In the genomic region with DNA sequence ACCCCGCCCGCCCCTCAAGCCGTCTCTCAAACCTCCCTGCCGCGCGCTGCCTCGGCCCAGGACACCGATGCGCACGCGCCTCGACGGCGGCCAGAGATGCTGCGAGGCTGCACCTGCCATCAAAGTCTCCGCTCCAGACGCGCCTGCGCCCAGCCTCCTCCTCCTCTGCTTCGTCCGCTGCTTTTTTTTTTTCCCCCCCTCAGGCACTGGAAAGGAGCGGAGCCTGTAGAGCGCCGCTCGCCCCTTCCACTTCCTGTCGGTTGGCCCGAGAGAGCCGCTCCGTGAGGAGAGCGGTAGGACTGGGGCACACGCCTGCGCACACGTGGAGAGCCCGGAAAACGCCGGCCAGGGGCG, we compare ENCODE assay signal across 8 mouse cellular contexts. TPM values are rescaled to one million over a fixed set of nuclear protein-coding genes. Genes with fewer than 3 reads are reported as not detected.
A peak's percentile ranks its signal among the peaks of the same experiment; 100 is the strongest.
DNase-seq lines count a peak whose midpoint lies in the region; ATAC-seq and TF ChIP-seq lines count a peak whose summit lies in the region.

No protein-coding gene starts in this region.

- no peaks in the 10 kb centered on the region for H3K9me3 ChIP-seq in hindbrain, embryonic 10.5 days
- no peaks in the 10 kb centered on the region for H3K9me3 ChIP-seq in limb, embryonic 12.5 days
- H3K9me3 ChIP-seq in neural tube, embryonic 14.5 days (ENCODE audit: control insufficient read depth, low read length): no peaks in the 10 kb centered on the region

- no peaks in the 10 kb centered on the region for H3K36me3 ChIP-seq in hindbrain, embryonic 10.5 days
- H3K36me3 ChIP-seq in limb, embryonic 12.5 days: no peaks in the 10 kb centered on the region
- H3K36me3 ChIP-seq in neural tube, embryonic 14.5 days (ENCODE audit: control insufficient read depth, insufficient read depth, low read length): no peaks in the 10 kb centered on the region

- WGBS in hindbrain, embryonic 10.5 days: under 1% methylated on average over 36 of the region's 37 CpGs
- WGBS in limb, embryonic 12.5 days: under 1% methylated on average over 27 of the region's 37 CpGs
- WGBS in neural tube, embryonic 14.5 days: under 1% methylated on average over 33 of the region's 37 CpGs

- H3K4me2 ChIP-seq in limb, embryonic 12.5 days: peak overlapping the region; percentile 96
- H3K4me2 ChIP-seq in neural tube, embryonic 14.5 days (ENCODE audit: low read depth, low read length): peak overlapping the region; percentile 72

- no peak overlapping the region for H3K27ac ChIP-seq in layer of hippocampus, adult 2 months
- peak overlapping the region; percentile 81 for H3K27ac ChIP-seq in hindbrain, embryonic 10.5 days
- H3K27ac ChIP-seq in limb, embryonic 12.5 days: no peak overlapping the region
- H3K27ac ChIP-seq in neural tube, embryonic 14.5 days (ENCODE audit: low read depth, low read length): no peak overlapping the region

- H3K27me3 ChIP-seq in hindbrain, embryonic 10.5 days (ENCODE audit: insufficient read depth, poor library complexity, severe bottlenecking): peaks cover 47% of the 10 kb centered on the region
- peaks cover 40% of the 10 kb centered on the region for H3K27me3 ChIP-seq in limb, embryonic 12.5 days
- H3K27me3 ChIP-seq in neural tube, embryonic 14.5 days (ENCODE audit: control insufficient read depth, insufficient read depth, low read length): no peaks in the 10 kb centered on the region

- peak; percentile 6 to 18 for DNase-seq in layer of hippocampus, adult 2 months (ENCODE audit: low spot score in 2 of 2)
- no peak for DNase-seq in layer of hippocampus, adult 11-12 months (ENCODE audit: low spot score)
- DNase-seq in embryo, embryonic 11 days: peak; percentile 79
- DNase-seq in hindbrain, embryonic 10.5 days (ENCODE audit: low spot score): peak; percentile 66
- no peak for DNase-seq in urinary bladder, postnatal 36 days (ENCODE audit: low spot score in 2 of 2)

- TF ChIP-seq CTCF in layer of hippocampus, adult 2 months (conservative IDR thresholded peaks at IDR 0.05): no peak

- peak overlapping the region; percentile 48; the same call in 1 of the 2 replicates for H3K9ac ChIP-seq in limb, embryonic 12.5 days (replicated peaks)
- H3K9ac ChIP-seq in neural tube, embryonic 14.5 days (replicated peaks; ENCODE audit: low read depth, low read length): peak overlapping the region; percentile 51; the same call in 1 of the 2 replicates

- peak; percentile 39; the same call in 1 of the 2 replicates for ATAC-seq in limb, embryonic 12.5 days (ENCODE audit: insufficient number of reproducible peaks, insufficient read depth, low FRiP score, low TSS enrichment, low read depth)
- peak; percentile 87 for ATAC-seq in neural tube, embryonic 14.5 days (ENCODE audit: low read depth)
- ATAC-seq in activated CD4-positive, CD25-positive, alpha-beta regulatory T cell, adult 4 months: no peak

- H3K4me3 ChIP-seq in layer of hippocampus, adult 2 months: peak overlapping the region; percentile 60
- peak overlapping the region; percentile 75 for H3K4me3 ChIP-seq in hindbrain, embryonic 10.5 days
- H3K4me3 ChIP-seq in limb, embryonic 12.5 days (replicated peaks): peak overlapping the region; percentile 61
- peak overlapping the region; percentile 72 for H3K4me3 ChIP-seq in neural tube, embryonic 14.5 days (ENCODE audit: low read depth, low read length)

- H3K4me1 ChIP-seq in hindbrain, embryonic 10.5 days (replicated peaks): peaks cover 16% of the 10 kb centered on the region
- H3K4me1 ChIP-seq in limb, embryonic 12.5 days (replicated peaks): peaks cover 13% of the 10 kb centered on the region; the same call in 1 of the 2 replicates
- H3K4me1 ChIP-seq in neural tube, embryonic 14.5 days (ENCODE audit: control insufficient read depth, insufficient read depth, low read length): 0 out of 2 replicates have a peak, but pooled peaks cover 6% of the 10 kb centered on the region

RNA-seq across cellular contexts. Expression of gene Ugt8a, which starts 0.3 kb away (rescaled TPM):
- total RNA-seq in layer of hippocampus, adult 2 months (2021): 10 to 100 TPM; 27.5 to 28.5 TPM
- 2.3 and 3.0 TPM in 2 replicates for polyA plus RNA-seq in hindbrain, embryonic 10.5 days (2016; fragmentation: Nextera tagmentation; extraction: Ambion mirVana)
- 0.28 and 0.65 TPM in 2 replicates for polyA plus RNA-seq in limb, embryonic 12.5 days (2016; fragmentation: Nextera tagmentation; extraction: Ambion mirVana)
- 6.8 and 6.9 TPM in 2 replicates for polyA plus RNA-seq in neural tube, embryonic 14.5 days (2014; fragmentation: Nextera tagmentation; extraction: Ambion mirVana)
- not detected for polyA plus RNA-seq in activated CD4-positive, CD25-positive, alpha-beta regulatory T cell, adult 4 months (2017; shearing (Covaris generic))

Comparison
In these comparisons a context has a peak if more than half of its experiments do, and no peak if none do; other contexts are left out.
1. DNase-seq: peak in layer of hippocampus, adult 2 months (2 of 2), embryo, embryonic 11 days (single experiment) and hindbrain, embryonic 10.5 days (single experiment); none in layer of hippocampus, adult 11-12 months (single experiment) and urinary bladder, postnatal 36 days (0 of 2).
2. Peak in every context shown above with its lines, with median percentiles within 50 percentile points of each other: H3K4me3 ChIP-seq.